Mouse (Mus musculus) neural tube, embryonic 15.5 days (tissue): ENCODE data around the gene Ptprk. TPM values are rescaled to one million over a fixed set of nuclear protein-coding genes. Genes with fewer than 3 reads are reported as not detected.

Experiments used
- ATAC-seq: fragments of 200-750 bp; cut with Nextera tagmentation; 2 replicates; pipeline ENCODE4 v1.8.0; 2017; ENCODE audit warnings: mild to moderate bottlenecking, moderate TSS enrichment, moderate library complexity; ENCODE audit not compliant: low FRiP score
- H3K27ac ChIP-seq: fragments of 300-500 bp; sonication (generic); replicated peaks from 2 replicates; pipeline ENCODE4 v1.5.1; 2015; ENCODE audit warnings: mild to moderate bottlenecking, inconsistent platforms
- H3K27me3 ChIP-seq: fragments of 300-500 bp; sonication (generic); replicated peaks from 2 replicates; pipeline ENCODE4 v1.6.1; 2015; ENCODE audit warnings: inconsistent platforms
- H3K36me3 ChIP-seq: fragments of 300-500 bp; sonication (generic); 2 replicates; pipeline ENCODE4 v1.6.1; 2015; ENCODE audit warnings: inconsistent platforms
- H3K4me1 ChIP-seq: fragments of 300-500 bp; sonication (generic); 2 replicates; pipeline ENCODE4 v1.6.1; 2015; ENCODE audit warnings: inconsistent platforms
- H3K4me2 ChIP-seq: fragments of 300-500 bp; sonication (generic); 2 replicates; pipeline ENCODE4 v1.6.1; 2015; ENCODE audit warnings: inconsistent platforms, mild to moderate bottlenecking, moderate library complexity
- H3K4me3 ChIP-seq: fragments of 300-500 bp; sonication (generic); replicated peaks from 2 replicates; pipeline ENCODE4 v1.5.1; 2015; ENCODE audit warnings: mild to moderate bottlenecking, inconsistent platforms
- H3K9ac ChIP-seq: fragments of 300-500 bp; sonication (generic); replicated peaks from 2 replicates; pipeline ENCODE4 v1.6.1; 2015; ENCODE audit warnings: mild to moderate bottlenecking, inconsistent platforms
- H3K9me3 ChIP-seq: fragments of 300-500 bp; sonication (generic); replicated peaks from 2 replicates; pipeline ENCODE4 v1.6.1; 2016; ENCODE audit warnings: inconsistent platforms
- WGBS: fragments of 180-500 bp; shearing (Covaris S2); methylation state at CpG from one replicate; pipeline ENCODE4 v1.1.7; 2015; ENCODE audit warnings: mixed read lengths; 5-methylcytosine and 5-hydroxymethylcytosine counted together
- polyA plus RNA-seq: library from polyadenylated mRNA; unstranded; fragments of >200 nt; fragmentation: Nextera tagmentation; extraction: Ambion mirVana; gene quantifications from 2 replicates; pipeline ENCODE4 v1.2.1, GENCODE M21; 2015

The Ptprk gene
- polyA plus RNA-seq, 1 experiment from 2014 or later = 32.7 TPM

- no peak for ATAC-seq
- Histone ChIP-seq H3K27ac (no peak overlapping the region), H3K27me3 (no peaks in the 10 kb centered on the region), H3K9me3 (no peaks in the 10 kb centered on the region), H3K4me1 (peaks cover 7% of the 10 kb centered on the region; the same call in 1 of the 2 replicates), H3K4me2 (no peak overlapping the region), H3K4me3 (no peak overlapping the region), H3K36me3 (no peaks in the 10 kb centered on the region), H3K9ac (no peak overlapping the region)
- 90% methylated on average over 1 of the region's 1 CpGs for WGBS
Measured at GRCm38 (mm10) chr10:28463706-28464105, 389.1 kb downstream of the Ptprk start.

GRCm38 (mm10) chr10:28464766-28465548 is 390.3 kb downstream of the Ptprk start:
- WGBS = 31% methylated on average over 12 of the region's 12 CpGs
- Histone ChIP-seq H3K4me3 (no peak overlapping the region), H3K27ac (no peak overlapping the region), H3K4me2 (no peak overlapping the region), H3K4me1 (peaks cover 7% of the 10 kb centered on the region; the same call in 1 of the 2 replicates), H3K9ac (no peak overlapping the region), H3K27me3 (no peaks in the 10 kb centered on the region), H3K9me3 (no peaks in the 10 kb centered on the region), H3K36me3 (no peaks in the 10 kb centered on the region)
- ATAC-seq = 0 out of 2 replicates have a peak, but pooled peaks have one; percentile 24

GRCm38 (mm10) chr10:28485574-28485973 is 411.0 kb downstream of the Ptprk start:
- Histone ChIP-seq H3K27me3 (no peaks in the 10 kb centered on the region), H3K36me3 (no peaks in the 10 kb centered on the region), H3K4me1 (no peaks in the 10 kb centered on the region), H3K4me3 (no peak overlapping the region), H3K27ac (no peak overlapping the region), H3K4me2 (no peak overlapping the region), H3K9ac (no peak overlapping the region), H3K9me3 (no peaks in the 10 kb centered on the region)
- WGBS = 31% methylated on average over 3 of the region's 3 CpGs
- no peak for ATAC-seq

- Histone ChIP-seq H3K36me3 (no peaks in the 10 kb centered on the region), H3K9me3 (no peaks in the 10 kb centered on the region), H3K27me3 (no peaks in the 10 kb centered on the region), H3K9ac (no peak overlapping the region), H3K27ac (no peak overlapping the region), H3K4me2 (no peak overlapping the region), H3K4me1 (peaks cover 16% of the 10 kb centered on the region), H3K4me3 (no peak overlapping the region)
- 85% methylated on average over 1 of the region's 1 CpGs for WGBS
- no peak for ATAC-seq
Measured at GRCm38 (mm10) chr10:28491006-28491405, 416.4 kb downstream of the Ptprk start.

GRCm38 (mm10) chr10:28492206-28492605 is 417.6 kb downstream of the Ptprk start:
- no peak for ATAC-seq
- no peaks in the 10 kb centered on the region for H3K36me3 ChIP-seq
- no peaks in the 10 kb centered on the region for H3K9me3 ChIP-seq
- no peak overlapping the region for H3K27ac ChIP-seq
- H3K4me1 ChIP-seq = peaks cover 16% of the 10 kb centered on the region
- no peak overlapping the region for H3K9ac ChIP-seq
- 49% methylated on average over 9 of the region's 9 CpGs for WGBS
- H3K4me2 ChIP-seq = no peak overlapping the region
- H3K27me3 ChIP-seq = no peaks in the 10 kb centered on the region
- no peak overlapping the region for H3K4me3 ChIP-seq

- H3K4me3 ChIP-seq = peak overlapping the region; percentile 13
Measured at GRCm38 (mm10) chr10:28492870-28493269, 418.2 kb downstream of the Ptprk start.

GRCm38 (mm10) chr10:28493271-28493861 is 418.7 kb downstream of the Ptprk start:
- Histone ChIP-seq H3K27ac (peak overlapping the region; percentile 43), H3K36me3 (no peaks in the 10 kb centered on the region), H3K9ac (0 out of 2 replicates have a peak overlapping the region, but pooled peaks have one; percentile 14), H3K4me3 (peak overlapping the region; percentile 13), H3K4me2 (peak overlapping the region; percentile 48), H3K27me3 (no peaks in the 10 kb centered on the region), H3K4me1 (peaks cover 16% of the 10 kb centered on the region), H3K9me3 (no peaks in the 10 kb centered on the region)
- WGBS = 11% methylated on average over 7 of the region's 7 CpGs
- peak; percentile 90 for ATAC-seq

More at GRCm38 (mm10) chr10:28492870-28493269, 418.2 kb downstream of the Ptprk start:
- ATAC-seq = peak; percentile 56; the same call in 1 of the 2 replicates
- H3K27me3 ChIP-seq = no peaks in the 10 kb centered on the region
- H3K27ac ChIP-seq = peak overlapping the region; percentile 43; the same call in 1 of the 2 replicates
- peaks cover 16% of the 10 kb centered on the region for H3K4me1 ChIP-seq
- H3K9me3 ChIP-seq = no peaks in the 10 kb centered on the region
- peak overlapping the region; percentile 48 for H3K4me2 ChIP-seq
- 0 out of 2 replicates have a peak overlapping the region, but pooled peaks have one; percentile 14 for H3K9ac ChIP-seq
- WGBS = 16% methylated on average over 14 of the region's 14 CpGs
- no peaks in the 10 kb centered on the region for H3K36me3 ChIP-seq

- H3K4me2 ChIP-seq = no peak overlapping the region
- no peaks in the 10 kb centered on the region for H3K27me3 ChIP-seq
- no peak overlapping the region for H3K27ac ChIP-seq
- peaks cover 13% of the 10 kb centered on the region for H3K4me1 ChIP-seq
- 42% methylated on average over 1 of the region's 1 CpGs for WGBS
- no peaks in the 10 kb centered on the region for H3K9me3 ChIP-seq
- ATAC-seq = no peak
- H3K4me3 ChIP-seq = no peak overlapping the region
- H3K36me3 ChIP-seq = no peaks in the 10 kb centered on the region
- no peak overlapping the region for H3K9ac ChIP-seq
Measured at GRCm38 (mm10) chr10:28497791-28498190, 423.2 kb downstream of the Ptprk start.

- H3K4me2 ChIP-seq = no peak overlapping the region
- no peak for ATAC-seq
- no peaks in the 10 kb centered on the region for H3K36me3 ChIP-seq
- H3K9me3 ChIP-seq = no peaks in the 10 kb centered on the region
- H3K4me1 ChIP-seq = peaks cover 6% of the 10 kb centered on the region; the same call in 1 of the 2 replicates
- H3K27ac ChIP-seq = no peak overlapping the region
- no peak overlapping the region for H3K9ac ChIP-seq
- H3K4me3 ChIP-seq = no peak overlapping the region
- WGBS = 76% methylated on average over 3 of the region's 3 CpGs
- H3K27me3 ChIP-seq = no peaks in the 10 kb centered on the region
Measured at GRCm38 (mm10) chr10:28498504-28498903, 423.9 kb downstream of the Ptprk start.

- H3K9me3 ChIP-seq = no peaks in the 10 kb centered on the region
- 83% methylated on average over 2 of the region's 2 CpGs for WGBS
- H3K36me3 ChIP-seq = no peaks in the 10 kb centered on the region
- H3K4me3 ChIP-seq = no peak overlapping the region
- H3K9ac ChIP-seq = no peak overlapping the region
- H3K4me2 ChIP-seq = no peak overlapping the region
- no peak for ATAC-seq
- no peak overlapping the region for H3K27ac ChIP-seq
- no peaks in the 10 kb centered on the region for H3K27me3 ChIP-seq
- H3K4me1 ChIP-seq = no peaks in the 10 kb centered on the region
Measured at GRCm38 (mm10) chr10:28513601-28514000, 439.0 kb downstream of the Ptprk start.

GRCm38 (mm10) chr10:28516147-28516546 is 441.5 kb downstream of the Ptprk start:
- Histone ChIP-seq H3K36me3 (no peaks in the 10 kb centered on the region), H3K4me2 (no peak overlapping the region), H3K9ac (no peak overlapping the region), H3K27ac (no peak overlapping the region), H3K9me3 (no peaks in the 10 kb centered on the region), H3K4me1 (no peaks in the 10 kb centered on the region), H3K4me3 (no peak overlapping the region), H3K27me3 (no peaks in the 10 kb centered on the region)
- ATAC-seq = no peak
- 87% methylated on average over 5 of the region's 5 CpGs for WGBS

- H3K27ac ChIP-seq = no peak overlapping the region
- no peak overlapping the region for H3K9ac ChIP-seq
- WGBS = 84% methylated on average over 3 of the region's 3 CpGs
- H3K27me3 ChIP-seq = no peaks in the 10 kb centered on the region
- H3K4me1 ChIP-seq = no peaks in the 10 kb centered on the region
- no peak overlapping the region for H3K4me3 ChIP-seq
- no peaks in the 10 kb centered on the region for H3K9me3 ChIP-seq
- H3K36me3 ChIP-seq = no peaks in the 10 kb centered on the region
- H3K4me2 ChIP-seq = no peak overlapping the region
- no peak for ATAC-seq
Measured at GRCm38 (mm10) chr10:28518297-28518696, 443.7 kb downstream of the Ptprk start.
